Mouse (Mus musculus) adipocyte (in vitro differentiated cells): ENCODE measurements at regions not wholly inside any gene's neighbourhood (a gene's known extent, or its start where the extent isn't known, plus 50 kb on each side); places are given as distances from the start of the nearest gene placed in this dataset.

Experiments
- DNase-seq: peaks from one replicate; pipeline ENCODE4 v3.0.0-alpha.2; 2016; ENCODE audit warnings: low spot score

GRCm38 (mm10) chr4:53219351-53219750 is 59.7 kb upstream of the Abca1 start:
- peak; percentile 71 for DNase-seq

- no peak for DNase-seq
These were observed 59.1 kb upstream of the Abca1 start for GRCm38 (mm10) chr4:53218752-53219151.

GRCm38 (mm10) chr4:53218291-53218640 is 58.6 kb upstream of the Abca1 start:
- peak; percentile 68 for DNase-seq

GRCm38 (mm10) chr4:53217608-53218290 is 58.1 kb upstream of the Abca1 start:
- DNase-seq, result no peak

GRCm38 (mm10) chr4:53212541-53212940 is 52.8 kb upstream of the Abca1 start:
- DNase-seq, result no peak

GRCm38 (mm10) chr4:53210685-53211084 is 51.0 kb upstream of the Abca1 start:
- DNase-seq, result no peak
